Mouse (Mus musculus) bone marrow, adult 2 months (tissue): Measurements from ENCODE around the gene Pex3. TPM values are rescaled to one million over a fixed set of nuclear protein-coding genes. Genes with fewer than 3 reads are reported as not detected.

ENCODE experiments used
- H3K27ac ChIP-seq: fragments of 200-500 bp; 2 replicates; pipeline ENCODE4 v1.5.1; 2012; ENCODE audit warnings: low read depth, mild to moderate bottlenecking, control low read depth, inconsistent platforms, low read length; ENCODE audit not compliant: control insufficient read depth, poor library complexity, insufficient read depth
- H3K4me1 ChIP-seq: fragments of 200-500 bp; 2 replicates; pipeline ENCODE4 v1.6.1; 2011; ENCODE audit warnings: low read length; ENCODE audit not compliant: control insufficient read depth, insufficient read depth
- H3K4me3 ChIP-seq: fragments of 200-500 bp; replicated peaks from 2 replicates; pipeline ENCODE3; 2011; ENCODE audit warnings: mild to moderate bottlenecking, low read depth, low read length, control low read depth; ENCODE audit not compliant: control insufficient read depth
- CTCF ChIP-seq: fragments of 200-500 bp; IDR thresholded peaks from 2 replicates; pipeline ENCODE4 v1.5.1; 2011; ENCODE audit warnings: low read length, control low read depth; ENCODE audit not compliant: control insufficient read depth, insufficient read depth
- POLR2A ChIP-seq: fragments of 200-500 bp; IDR thresholded peaks from 2 replicates; pipeline ENCODE4 v1.6.1; 2011; ENCODE audit warnings: low read depth, mild to moderate bottlenecking, control low read depth, low read length, borderline replicate concordance; ENCODE audit not compliant: control insufficient read depth
- WGBS: fragments of 180-500 bp; shearing (Covaris S2); methylation state at CpG from one replicate; pipeline ENCODE4 v1.1.7; 2018; 5-methylcytosine and 5-hydroxymethylcytosine counted together
- polyA plus RNA-seq: library from polyadenylated mRNA; stranded (reverse); fragments of >200 nt; gene quantifications from 2 replicates; pipeline ENCODE4 v1.2.4, GENCODE M21; 2011; ENCODE audit warnings: low replicate concordance; ENCODE audit not compliant: missing spikeins, insufficient read depth, insufficient read length

Pex3 gene
- polyA plus RNA-seq, 1 experiment, result 6.8 TPM

DNA sequence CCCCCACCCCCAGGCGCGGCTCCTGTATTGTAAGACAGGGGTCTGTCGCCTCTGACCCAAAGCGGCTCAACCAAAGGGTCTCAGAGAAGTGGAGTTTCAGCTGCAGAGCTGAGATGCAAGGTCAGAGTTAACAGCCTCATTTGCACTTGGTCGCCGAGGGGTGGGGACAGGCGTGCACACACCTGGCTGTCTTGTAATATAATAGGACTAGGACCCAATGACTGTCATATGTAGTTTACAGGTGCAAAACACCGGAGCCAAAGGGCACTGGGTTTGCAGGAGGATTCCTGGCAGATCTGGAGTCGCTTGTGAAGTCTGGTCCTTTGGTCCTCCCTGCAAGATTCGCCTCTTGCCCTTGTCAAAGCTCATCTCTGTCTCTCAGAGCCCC lies 78.4 kb downstream of the Pex3 start:
- peak overlapping the region; percentile 55; the same call in 1 of the 2 replicates for H3K27ac ChIP-seq
- peaks cover 5% of the 10 kb centered on the region for H3K4me1 ChIP-seq
- H3K4me3 ChIP-seq, result peak overlapping the region; percentile 63
- WGBS, result 7% methylated on average over 10 of the region's 10 CpGs
- no peak for TF ChIP-seq POLR2A
- no peak for TF ChIP-seq CTCF

Other genes starting within 250 kb of the Pex3 start
- gene Phactr2, start 78.7 kb downstream of the Pex3 start, polyA plus RNA-seq, result 7.5 and 12.8 TPM in 2 replicates
- 31.0 and 44.9 TPM in 2 replicates for gene Fuca2, start 53.6 kb downstream of the Pex3 start, polyA plus RNA-seq
- gene Adat2, start 248 bp downstream of the Pex3 start, polyA plus RNA-seq, result 2.8 and 4.9 TPM in 2 replicates